Mouse (Mus musculus) heart, adult 8-10 months (tissue): Measurements from ENCODE around the gene Atxn7l3. TPM values are rescaled to one million over a fixed set of nuclear protein-coding genes. Genes with fewer than 3 reads are reported as not detected.

Experiments used
- DNase-seq: peaks from one replicate; pipeline ENCODE4 v3.0.0; 2022; ENCODE audit warnings: low spot score
- total RNA-seq, 4 experiments: library from RNA; stranded (reverse); gene quantifications; 2 replicates each; pipeline ENCODE4 v1.2.4; 2022

Atxn7l3 gene
- total RNA-seq, 4 experiments from 2014 or later = 17.7 to 21.1 (median 20.1) TPM

DNA sequence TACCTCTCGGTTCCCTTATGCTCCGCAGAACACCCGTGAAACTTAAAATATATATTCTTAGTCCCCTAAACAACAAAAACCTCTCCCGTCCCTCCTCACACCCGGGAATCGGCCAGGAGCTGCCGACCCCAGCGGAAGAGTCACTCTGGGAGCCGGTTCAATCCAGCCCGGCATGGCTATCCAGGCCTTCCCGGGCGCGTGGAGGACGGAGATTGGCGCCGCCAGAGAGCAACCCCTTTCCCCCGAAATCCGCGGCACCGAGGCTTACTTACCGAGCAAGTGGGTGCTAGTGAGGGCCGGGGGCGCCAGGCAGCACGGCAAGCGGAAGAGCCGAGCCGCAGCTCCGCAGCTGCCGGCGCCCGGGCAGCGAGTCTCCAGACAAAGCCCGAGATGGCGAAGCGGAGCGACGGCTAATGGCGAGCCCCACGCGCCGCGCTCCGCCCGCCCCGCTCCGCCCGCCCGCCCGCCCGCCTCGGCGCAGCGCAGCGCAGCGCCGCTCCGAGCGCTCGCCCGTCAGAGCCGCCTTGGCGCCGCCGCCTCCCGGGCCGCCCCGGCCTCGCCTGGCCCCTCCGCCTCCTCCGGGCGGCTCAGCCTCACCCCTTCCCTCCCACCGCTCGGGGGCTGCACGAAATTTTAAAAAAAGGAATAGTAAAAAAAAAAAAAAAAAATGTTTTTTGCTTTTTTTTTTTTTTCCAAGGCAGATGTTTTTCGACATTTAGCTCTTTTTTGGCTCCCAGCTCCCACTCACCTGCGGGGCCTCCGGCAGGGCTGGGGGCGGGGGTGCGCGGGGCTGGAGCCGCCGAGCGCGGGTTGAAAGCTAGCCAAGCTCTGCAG, 22.4 kb upstream of the Atxn7l3 start:
- DNase-seq = no peak

DNA sequence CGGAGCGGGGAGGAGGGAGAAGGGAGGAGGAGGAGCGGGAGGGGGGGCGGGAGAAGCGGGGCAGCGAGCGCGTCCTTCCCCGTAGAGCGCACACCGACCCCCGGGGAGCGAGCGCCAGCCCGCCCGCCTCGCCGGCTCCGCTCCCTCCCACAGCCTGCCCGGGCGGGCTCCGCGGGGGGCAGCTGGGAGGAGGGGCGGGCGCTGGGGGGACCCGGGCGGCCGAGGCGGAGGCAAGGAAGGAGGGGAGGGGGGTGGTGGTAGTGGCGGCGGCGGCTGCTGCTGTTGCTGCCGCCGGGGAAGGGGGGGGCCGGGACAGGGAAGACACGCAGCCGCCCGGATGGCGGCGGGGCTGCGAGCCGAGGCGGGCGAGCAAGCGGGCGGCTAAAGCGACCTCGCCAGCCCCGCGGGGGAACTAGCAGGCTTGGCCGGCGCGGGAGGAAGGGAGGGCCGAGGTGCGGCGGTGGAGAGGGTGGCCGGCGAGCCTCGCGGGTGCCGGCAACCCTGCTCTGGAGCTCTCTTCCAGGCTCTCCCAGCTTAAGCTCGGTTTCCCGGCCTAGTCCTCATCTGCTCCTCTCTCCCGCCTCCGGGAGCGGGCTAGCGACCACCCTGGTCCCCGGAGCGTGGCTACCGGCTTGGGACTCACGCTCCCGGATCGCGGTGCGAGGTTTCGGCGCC, 21.6 kb upstream of the Atxn7l3 start:
- no peak for DNase-seq

DNA sequence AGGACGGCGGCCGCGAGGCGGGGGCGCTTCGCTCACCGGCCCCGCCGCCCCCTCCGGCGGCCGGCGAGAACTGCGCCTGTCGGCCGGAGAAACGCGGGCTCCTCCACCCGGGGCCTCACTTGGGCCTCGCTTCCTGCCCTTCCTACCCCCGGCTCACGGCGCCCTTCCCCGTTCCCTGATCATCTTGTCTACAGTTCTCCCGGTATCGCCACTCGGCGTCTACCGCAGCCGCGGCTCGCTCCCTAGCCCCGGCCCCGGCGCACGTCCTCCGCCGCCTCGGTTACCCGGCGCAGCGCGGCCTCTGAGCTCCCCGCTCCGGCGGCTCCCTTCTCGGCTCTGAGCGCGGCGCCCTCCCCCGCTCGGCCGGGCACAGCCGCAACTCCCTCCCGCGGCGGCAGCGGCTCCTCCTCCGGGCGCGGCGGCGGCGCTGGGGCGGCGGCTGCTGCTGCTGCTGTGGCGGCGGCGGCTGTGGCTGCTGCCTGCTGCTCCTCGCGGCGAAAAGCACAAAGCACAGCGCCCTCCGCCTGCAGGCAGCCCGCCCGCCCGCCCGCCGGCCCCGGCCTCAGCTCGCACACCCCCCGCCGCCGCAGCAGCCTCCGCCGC, 21.0 kb upstream of the Atxn7l3 start:
- DNase-seq = no peak

DNA sequence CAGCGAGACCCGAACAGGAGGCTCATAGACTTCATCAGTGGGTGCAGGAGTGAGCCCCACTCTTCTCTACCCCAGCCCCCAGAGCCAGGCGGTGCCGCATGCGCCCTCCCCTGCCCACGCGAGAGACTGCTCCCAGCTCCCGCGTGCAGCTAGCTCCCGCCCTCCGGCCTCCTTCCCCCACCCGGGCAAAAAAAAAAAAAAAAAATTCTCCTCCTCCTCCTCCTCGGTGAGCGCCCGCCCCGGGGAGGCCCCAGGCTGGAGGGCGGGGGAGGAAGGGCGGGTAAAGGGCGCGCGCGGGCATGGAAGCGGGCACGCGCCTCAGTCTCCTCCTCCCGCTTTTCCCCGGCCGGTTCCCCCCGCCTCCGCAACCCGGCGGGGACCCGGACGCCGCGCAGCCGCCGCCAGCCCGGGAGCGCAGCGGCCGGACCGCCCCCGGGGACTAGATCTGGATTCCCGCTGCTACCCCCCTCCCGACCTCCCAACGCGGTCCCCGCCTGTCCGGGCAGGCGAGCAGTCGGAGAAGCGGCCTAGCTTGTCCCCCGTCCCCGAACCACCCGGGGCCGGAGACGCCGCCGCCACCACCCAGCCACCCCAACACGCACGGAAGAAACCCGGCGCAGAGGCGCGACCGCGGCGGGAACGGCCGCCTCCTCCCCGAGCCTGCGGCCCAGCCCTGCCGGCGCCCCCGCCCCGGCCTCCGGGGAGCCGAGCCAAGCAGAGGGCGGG, 20.3 kb upstream of the Atxn7l3 start:
- peak; percentile 86 for DNase-seq

DNA sequence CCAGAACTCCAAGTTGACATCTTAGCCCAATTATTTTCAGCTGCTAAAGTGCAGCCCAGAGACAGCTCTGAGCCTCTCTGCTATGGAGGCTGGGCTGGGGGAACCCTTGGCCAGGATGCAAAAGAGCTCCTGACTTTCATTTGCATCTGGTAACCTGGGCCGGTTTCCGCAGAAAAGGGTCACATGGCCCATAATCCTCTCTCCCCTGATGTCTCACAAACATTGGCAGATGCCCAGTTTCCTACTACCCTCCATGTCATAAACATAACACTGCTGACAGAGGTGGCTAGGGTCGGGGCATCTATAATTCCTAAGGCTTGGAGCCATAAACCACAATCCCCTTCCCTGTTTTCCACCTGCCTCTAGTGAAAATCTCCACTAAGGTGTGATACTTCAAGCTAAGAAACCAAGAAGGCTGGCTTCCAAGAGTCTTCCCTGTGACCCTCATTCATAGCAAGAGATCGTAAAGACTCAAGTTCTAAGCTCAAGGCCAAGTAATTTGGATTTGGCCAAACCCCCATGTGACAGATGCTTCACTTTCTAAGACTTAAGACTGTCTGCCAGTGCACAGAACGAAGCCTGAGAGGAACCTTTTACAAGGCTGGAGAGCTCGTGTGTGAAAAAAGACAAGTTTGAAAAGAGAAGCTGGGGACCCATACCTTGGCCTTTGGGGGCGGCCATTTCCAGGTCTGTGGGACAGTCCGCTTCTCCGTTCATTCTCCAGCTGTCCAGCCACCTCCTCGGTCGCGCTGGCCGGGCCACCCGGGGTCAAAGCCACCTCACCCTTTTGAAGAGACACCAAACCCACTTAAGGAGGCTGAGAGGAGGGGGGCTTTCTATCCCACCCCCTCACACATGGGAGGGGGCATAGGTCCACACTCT, 19.5 kb upstream of the Atxn7l3 start:
- no peak for DNase-seq

GRCm38 (mm10) chr11:102314321-102314720, 17.9 kb upstream of the Atxn7l3 start:
- no peak for DNase-seq

DNA sequence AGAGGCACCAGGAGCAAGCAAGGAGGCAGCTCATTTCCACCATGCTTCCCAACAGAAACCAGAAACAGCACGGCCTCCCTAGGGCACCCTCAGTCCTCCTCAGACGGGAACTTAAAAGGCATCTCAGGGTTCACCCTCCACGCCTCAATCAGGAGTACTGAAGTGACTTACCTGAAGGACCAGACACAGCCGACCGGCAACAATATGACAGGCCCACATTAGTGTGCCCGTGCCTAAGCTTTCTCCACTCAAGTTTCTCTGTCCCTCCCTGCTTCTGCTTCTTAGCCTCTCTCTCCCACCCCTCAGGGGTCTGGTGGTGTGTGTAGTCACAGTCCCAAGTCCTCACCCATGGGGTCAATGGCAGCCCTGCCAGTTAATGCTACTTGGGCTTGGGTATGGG, 16.2 kb upstream of the Atxn7l3 start:
- DNase-seq = no peak

GRCm38 (mm10) chr11:102311966-102312365, 15.5 kb upstream of the Atxn7l3 start:
- DNase-seq = no peak

DNA sequence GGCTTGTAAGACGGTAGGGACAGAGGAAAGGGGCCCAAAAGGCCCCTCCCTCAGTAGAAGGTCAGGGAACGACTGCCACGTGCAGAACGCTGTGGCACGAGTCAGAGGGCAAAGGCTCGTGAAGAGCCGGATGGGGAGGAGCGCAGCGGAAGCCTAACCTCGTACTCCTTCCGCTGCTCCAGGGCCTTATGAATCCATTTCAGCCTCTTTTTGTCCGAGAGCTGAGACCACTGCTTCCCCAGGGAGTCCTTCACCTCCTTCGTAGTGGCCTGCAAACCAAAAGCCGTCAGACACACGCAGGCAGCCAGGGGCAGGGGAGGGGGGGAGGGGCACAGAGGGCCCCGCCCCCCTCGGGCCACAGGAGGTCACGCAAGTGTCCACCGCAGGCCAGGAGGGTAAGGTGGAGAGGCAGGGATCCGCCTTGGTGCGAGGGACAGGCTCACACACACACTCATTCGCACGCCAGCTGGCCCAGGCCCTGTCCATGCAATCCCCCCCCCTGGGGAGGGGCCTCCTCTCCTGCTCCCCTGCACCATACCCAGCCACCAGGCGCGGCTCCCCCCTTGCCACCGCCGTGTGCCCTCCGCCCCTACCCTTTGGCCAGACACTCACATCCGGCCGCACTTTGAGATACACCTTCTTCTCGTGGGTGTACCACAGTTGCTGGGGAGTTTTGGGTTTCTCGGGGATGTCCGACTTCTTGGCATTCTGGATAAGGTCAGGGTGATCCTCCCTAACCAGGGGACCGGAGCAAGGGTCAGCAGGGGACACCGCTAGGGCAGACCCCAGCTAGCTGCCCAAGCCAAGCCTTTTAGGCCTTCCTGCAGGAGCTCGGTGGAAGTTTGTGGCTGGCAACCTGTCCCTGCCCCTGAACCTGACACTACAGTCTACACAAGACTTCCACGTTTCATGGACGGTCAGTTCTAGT, 14.6 kb upstream of the Atxn7l3 start:
- no peak for DNase-seq

DNA sequence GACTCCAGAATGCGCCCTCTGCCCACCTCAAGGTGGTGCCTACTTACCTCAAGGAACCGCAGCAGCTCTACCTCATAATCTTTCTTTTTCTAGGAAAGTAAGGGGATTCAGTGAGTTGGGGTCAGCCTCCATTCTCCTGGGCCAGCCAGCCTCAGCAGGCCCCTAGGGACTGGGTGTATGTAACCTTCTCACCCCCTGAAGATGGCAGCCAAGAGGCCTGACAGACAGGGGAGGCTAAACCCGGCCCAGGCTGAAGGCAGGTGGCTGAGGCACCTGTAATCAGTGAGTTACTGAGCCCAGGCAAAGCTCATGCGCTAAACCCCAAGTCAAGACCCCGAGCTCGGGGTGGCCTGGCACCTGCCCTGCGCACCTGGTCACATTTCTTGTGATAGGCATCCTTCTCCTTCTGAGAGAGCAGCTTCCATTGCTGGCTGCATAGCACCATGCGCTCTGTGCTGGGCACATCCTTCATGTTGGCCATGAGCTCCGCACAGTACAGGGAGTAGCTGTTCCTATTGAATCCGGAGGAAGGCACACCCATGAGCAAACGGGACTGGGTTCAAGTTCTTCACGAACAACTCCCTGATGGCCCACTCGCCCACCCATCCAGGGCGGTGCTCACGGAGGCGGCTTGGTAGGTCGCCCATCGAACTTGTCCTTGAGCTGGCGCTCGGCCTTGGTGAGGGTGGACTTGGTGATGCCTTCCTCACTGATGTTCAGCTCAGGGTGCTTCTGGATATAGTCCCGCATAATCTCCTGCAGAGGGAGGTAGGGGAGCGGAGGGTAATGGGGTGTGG, 13.6 kb upstream of the Atxn7l3 start:
- DNase-seq = no peak

DNA sequence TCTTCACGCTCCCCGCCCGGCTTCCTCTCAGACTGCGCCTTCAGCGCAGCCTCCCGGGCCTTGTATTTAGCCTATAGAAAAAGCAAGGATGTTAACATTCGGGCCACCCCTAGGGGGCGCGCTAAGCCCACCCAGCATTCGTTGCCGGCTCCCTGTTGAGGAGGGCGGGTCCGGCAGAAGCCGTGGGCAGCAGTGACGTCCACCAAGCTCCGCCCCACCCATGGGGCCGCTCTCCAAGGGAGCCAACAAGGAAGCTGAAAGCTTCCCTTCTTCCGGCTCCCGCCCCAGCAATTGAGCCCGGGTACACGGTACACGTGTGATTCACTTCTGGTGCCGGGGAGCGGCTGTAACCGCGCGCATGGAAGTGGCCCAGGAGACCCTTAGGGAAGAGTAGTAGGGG, 12.5 kb upstream of the Atxn7l3 start:
- peak; percentile 96 for DNase-seq

DNA sequence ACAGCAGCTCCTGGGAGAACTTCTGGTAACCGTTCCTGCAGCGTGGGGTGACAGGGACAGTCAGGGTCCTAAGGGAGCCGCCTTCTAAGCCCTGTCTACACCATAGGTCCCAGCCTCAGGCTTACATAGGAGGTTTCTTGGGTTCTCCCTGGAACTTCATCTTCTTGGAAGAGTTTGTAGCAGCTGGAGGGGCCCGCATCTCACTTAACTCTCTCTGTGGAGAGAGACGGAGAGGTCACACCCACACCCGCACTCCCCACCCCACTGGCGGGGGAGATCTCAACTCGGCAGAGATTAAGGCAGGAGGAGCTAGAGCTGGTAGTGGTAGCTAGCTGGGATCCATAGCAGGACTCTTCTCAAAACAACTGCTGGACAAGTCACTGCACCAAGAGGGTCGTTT, 11.7 kb upstream of the Atxn7l3 start:
- DNase-seq = no peak

DNA sequence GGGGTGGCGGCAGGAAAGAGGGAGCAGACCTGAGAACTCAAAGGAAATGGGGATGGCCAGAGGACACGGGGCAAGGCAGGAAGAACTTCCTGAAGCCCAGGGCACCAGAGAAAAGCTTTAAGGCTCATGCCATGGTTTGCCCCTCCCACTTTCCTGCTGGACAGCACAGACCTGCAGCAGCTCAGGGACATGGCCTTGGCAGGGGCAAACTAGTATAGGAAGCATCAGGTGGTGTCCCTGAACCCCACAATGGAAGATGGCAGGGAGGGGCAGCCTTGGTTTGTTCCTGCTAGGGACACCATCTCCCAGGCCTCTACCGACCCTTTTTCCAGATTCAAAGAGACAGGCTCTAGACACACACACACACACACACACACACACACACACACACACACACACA, 8.9 kb upstream of the Atxn7l3 start:
- no peak for DNase-seq

DNA sequence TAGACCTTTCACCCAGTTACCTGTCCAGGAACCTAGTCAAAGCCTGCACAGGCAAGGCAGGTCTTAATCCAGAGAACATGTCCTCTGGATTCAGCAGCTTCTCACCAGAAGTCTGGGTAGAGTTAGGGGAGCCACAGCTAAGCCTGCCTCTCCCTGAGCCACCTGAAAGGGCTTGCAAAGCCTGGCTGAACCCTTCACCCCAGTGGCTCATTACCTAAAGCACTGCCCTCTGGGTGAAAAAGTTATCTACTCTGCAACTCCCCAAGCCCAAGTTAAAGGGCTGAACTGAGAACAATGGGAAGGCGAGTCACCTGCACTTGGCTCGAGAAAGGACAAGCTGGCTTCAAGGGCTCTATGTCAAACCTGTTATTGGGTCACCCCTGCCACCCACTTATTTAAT, 7.7 kb upstream of the Atxn7l3 start:
- no peak for DNase-seq

- no peak for DNase-seq
These were observed 3.4 kb upstream of the Atxn7l3 start for GRCm38 (mm10) chr11:102299839-102300238.

DNA sequence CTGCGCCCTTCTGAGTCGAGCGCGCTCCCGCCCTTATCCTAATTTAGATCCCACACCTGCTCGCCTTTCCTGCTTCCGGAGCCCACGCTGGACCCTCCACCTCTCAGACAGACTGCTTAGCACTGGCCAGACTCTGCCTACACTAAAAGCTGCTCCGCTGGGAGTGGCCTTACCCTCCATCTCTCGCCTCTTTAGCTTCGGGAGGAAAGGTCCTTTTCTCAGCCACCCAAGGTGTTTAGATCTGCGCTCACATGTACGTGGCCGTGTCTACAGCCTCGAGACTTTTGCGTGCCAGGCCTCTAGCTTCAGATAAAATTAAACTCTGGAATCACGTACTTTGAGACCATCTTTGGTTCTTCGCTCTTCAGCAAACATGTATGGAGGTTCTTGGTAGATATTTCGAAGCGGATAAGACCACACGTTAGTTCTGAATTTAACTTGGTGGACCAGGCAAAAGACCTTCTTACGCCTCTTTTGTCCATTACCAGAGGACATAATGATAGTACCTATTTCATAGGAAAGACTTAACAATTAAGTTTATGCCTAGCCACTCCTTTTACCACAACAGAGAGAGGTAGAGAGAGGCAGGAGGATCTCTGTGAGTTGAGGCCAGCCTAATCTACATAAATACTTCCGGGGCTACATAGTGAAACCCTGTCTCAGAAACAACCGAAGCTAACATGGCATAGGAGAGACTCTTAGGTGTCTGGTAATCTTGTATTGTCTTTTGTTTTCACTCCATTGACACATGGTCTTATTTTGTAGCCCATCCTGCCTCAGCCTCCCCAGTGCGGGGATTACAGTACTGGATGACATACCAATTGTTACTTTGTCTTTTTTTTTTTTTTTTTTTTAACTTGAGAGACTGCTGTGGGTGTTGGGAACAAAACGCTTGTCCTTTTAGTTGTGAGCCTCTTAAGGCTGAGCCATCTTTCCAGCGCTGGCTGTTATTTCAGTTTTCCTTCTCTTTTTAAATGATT, 1.4 kb upstream of the Atxn7l3 start:
- DNase-seq = no peak

- no peak for DNase-seq
These were observed 596 bp downstream of the Atxn7l3 start for GRCm38 (mm10) chr11:102295598-102296471.
